Mouse (Mus musculus): ENCODE measurements around the gene Enpp7.

DNA sequence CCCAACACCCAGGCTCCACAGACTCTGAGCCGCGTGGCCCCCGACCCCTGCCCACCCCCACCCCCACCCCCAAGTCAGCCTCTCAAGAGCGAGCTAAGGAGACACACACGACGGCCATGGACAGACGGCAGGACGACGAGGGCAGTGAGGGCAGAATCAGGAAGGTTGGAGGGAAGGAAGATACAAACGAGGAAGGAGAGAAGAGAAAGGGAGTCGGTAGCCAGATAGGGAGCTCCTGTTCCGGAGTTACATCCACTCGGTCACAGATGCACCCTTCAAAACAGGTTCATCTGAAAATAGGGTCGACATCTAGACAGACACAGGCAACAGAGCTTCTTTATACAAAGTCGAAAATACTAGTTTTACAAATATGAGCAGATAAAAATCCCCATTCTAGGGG lies 48.5 kb downstream of the Enpp7 start:
- TF ChIP-seq GATA1 (IDR thresholded peaks at IDR 0.05; ENCODE audit: low read length) (no peak), TAL1 (IDR thresholded peaks at IDR 0.05; ENCODE audit: low read length) (no peak)
